Mouse (Mus musculus): ENCODE measurements around the gene Ces2g. TPM values are rescaled to one million over a fixed set of nuclear protein-coding genes. Genes with fewer than 3 reads are reported as not detected.

The Ces2g gene
- polyA plus RNA-seq (2016; fragmentation: Nextera tagmentation; extraction: Ambion mirVana): not detected in 2 replicates

DNA sequence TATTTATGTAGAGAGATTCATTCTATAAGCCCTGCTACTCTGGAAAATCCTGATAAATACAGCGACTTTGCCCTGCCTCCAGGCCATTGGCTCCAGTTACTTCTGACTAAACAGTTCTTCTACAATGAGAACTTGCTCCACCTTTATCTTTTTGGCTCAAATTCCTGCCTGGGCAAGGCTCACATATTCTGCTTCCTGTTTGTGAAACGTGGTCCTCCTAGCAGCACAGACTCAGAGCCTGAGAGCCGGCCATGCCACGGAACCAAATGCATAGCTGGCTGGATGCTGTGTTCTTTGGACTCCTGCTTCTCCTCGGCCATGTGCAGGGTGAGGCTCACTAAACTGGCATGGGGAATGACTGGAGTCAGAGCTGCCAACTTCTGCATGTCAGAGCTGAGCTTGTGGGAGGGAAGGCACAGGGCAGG, at the start of gene Ces2g:
Ces2g (plus strand) TSS at position 182 of the 425 bp plus-strand sequence.
- ATAC-seq (ENCODE audit: low FRiP score): no peak
- H3K4me2 ChIP-seq (replicated peaks): no peak within 1 kb of the TSS

DNA sequence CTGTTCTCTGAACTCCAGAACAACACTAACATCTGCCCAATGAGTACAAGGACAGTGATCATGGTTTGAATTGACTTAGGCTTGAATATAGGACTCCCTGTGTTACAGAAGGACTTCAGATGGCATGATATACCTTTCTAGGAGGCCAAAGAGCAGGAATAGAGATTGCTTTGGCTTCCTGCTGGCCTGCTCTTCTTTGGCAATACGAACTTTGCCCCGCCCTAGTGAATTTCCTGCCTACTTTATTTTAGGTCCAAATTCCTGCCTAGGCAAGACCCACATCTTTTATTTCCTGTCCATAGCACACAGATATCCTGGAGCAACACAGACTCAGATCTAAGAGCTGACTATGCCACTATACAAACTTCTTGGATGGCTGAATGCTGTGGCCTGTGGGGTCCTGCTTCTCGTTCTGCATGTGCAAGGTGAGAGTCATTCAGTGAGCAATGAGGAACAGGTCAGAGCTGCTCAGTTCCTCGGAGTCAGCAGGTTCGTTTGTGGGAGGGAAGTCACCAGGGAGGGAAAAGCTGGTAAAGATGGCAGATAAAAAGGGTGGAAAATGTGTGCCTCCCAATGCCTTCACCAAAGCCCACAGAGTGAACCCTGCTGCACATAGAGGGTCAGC, 35.4 kb upstream of the Ces2g start, which contains the start of gene Ces2e:
Ces2e (plus strand) TSS at position 289 of the 625 bp plus-strand sequence.
- 80% methylated on average over 5 of the region's 5 CpGs for WGBS

More for the DNA sequence above, at the start of gene Ces2g:
- Histone ChIP-seq H3K4me1 (no peaks in the 10 kb centered on the region), H3K36me3 (no peaks in the 10 kb centered on the region), H3K27me3 (no peaks in the 10 kb centered on the region), H3K4me3 (no peak within 1 kb of the TSS), H3K9me3 (replicated peaks) (no peaks in the 10 kb centered on the region), H3K9ac (no peak within 1 kb of the TSS), H3K27ac (no peak within 1 kb of the TSS)
- 72% methylated on average over 5 of the region's 5 CpGs for WGBS

DNA sequence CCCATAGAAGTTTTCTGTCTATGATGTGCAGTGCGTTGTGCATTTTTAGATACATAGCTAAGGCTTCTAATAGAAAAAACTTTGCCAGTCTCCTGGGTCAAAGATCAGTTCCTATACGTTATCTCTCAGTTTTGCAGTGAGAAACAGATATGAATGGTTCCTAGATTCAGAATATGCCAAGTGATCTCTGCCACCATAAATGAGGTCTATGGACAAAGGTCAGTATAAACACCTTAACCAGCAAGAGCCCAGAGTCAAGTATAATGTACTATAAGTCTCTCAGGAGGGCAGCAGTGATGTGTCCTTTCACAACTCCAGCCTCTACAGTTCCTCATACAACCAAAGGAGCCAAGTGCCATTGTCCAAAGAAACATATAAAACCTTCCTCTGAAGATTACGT, 34.2 kb upstream of the Ces2g start:
- no peak for ATAC-seq (ENCODE audit: low FRiP score)
- WGBS: 79% methylated on average over 3 of the region's 3 CpGs
- Histone ChIP-seq H3K4me2 (replicated peaks) (no peak overlapping the region), H3K27me3 (no peaks in the 10 kb centered on the region), H3K9ac (no peak overlapping the region), H3K4me3 (no peak overlapping the region), H3K9me3 (replicated peaks) (no peaks in the 10 kb centered on the region), H3K4me1 (no peaks in the 10 kb centered on the region), H3K27ac (no peak overlapping the region), H3K36me3 (no peaks in the 10 kb centered on the region)

More for the DNA sequence above, 35.4 kb upstream of the Ces2g start, which contains the start of gene Ces2e:
- Histone ChIP-seq H3K9me3 (replicated peaks) (no peaks in the 10 kb centered on the region), H3K4me1 (no peaks in the 10 kb centered on the region), H3K27me3 (no peaks in the 10 kb centered on the region), H3K9ac (no peak within 1 kb of the TSS), H3K27ac (no peak within 1 kb of the TSS), H3K36me3 (no peaks in the 10 kb centered on the region), H3K4me2 (replicated peaks) (no peak within 1 kb of the TSS), H3K4me3 (no peak within 1 kb of the TSS)
- no peak for ATAC-seq (ENCODE audit: low FRiP score)

DNA sequence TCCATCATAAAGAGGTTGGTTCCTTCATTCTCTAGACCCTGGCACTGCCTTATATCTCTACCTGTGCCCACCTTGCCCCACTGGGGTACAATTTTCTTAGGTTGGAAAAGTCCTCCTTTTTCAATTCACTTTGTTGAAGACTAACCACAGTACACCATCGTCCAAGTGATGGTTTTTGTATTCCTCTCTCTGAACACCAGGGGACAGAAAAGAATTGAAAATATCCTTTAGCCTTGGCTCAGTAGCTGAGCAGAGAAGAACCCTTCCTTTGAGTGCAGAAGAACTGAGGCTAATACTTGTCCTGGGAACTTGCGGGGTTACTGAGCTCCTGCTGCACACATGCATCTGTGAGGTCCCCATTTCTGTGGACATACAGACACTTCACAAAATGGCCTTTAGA, 16.9 kb upstream of the Ces2g start:
- Histone ChIP-seq H3K4me1 (no peaks in the 10 kb centered on the region), H3K4me2 (replicated peaks) (no peak overlapping the region), H3K27ac (no peak overlapping the region), H3K36me3 (no peaks in the 10 kb centered on the region), H3K9me3 (replicated peaks) (no peaks in the 10 kb centered on the region), H3K9ac (no peak overlapping the region), H3K4me3 (no peak overlapping the region), H3K27me3 (no peaks in the 10 kb centered on the region)
- ATAC-seq (ENCODE audit: low FRiP score): no peak
- WGBS: 88% methylated on average over 2 of the region's 2 CpGs

DNA sequence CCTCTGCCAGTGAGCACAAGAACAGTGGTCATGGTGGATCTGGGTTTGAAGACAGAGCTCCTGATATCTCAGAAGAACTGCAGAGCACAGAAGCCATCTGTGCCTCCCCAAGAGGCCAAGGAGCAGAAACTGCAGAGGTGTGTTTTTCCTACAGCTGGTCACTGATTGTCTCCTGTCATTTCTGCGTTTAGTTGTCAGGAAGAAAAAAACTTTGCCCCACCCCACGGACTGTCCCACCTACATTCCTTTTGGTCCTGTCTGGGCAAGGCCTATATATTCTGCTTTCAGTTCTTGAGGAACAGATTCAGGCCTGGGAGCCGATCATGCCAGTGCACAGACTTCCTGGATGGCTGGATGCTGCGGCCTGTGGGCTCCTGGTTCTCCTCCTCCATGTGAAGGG, 14.5 kb upstream of the Ces2g start, which contains the start of gene Ces2f:
Ces2f (plus strand) TSS at position 301 of the 400 bp plus-strand sequence.
- no peak for ATAC-seq (ENCODE audit: low FRiP score)
- no peaks in the 10 kb centered on the region for H3K4me1 ChIP-seq
- 86% methylated on average over 4 of the region's 4 CpGs for WGBS

DNA sequence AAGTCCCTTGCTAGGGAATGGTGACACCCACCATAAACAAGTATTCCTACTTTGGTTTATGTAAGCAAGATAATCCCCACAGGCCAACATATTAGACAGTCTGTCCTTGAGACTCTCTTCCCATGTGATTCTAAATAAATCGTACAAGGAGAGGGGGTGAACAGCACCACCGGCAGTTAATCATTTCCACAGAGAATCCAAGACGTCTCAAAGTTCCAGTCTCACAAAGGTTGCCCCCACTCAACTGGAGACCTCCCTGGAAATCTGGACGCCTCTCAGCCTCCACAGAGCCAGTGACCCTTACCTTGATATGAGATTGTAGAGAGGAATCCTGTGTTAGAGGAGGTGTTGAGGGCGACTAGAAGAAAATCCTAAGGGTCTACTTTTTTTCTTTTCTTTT, 12.5 kb upstream of the Ces2g start:
- Histone ChIP-seq H3K9ac (no peak overlapping the region), H3K4me3 (no peak overlapping the region), H3K4me1 (no peaks in the 10 kb centered on the region), H3K27me3 (no peaks in the 10 kb centered on the region), H3K27ac (no peak overlapping the region), H3K4me2 (replicated peaks) (no peak overlapping the region), H3K9me3 (replicated peaks) (no peaks in the 10 kb centered on the region), H3K36me3 (no peaks in the 10 kb centered on the region)
- WGBS: 85% methylated on average over 5 of the region's 5 CpGs
- ATAC-seq (ENCODE audit: low FRiP score): no peak

More for the DNA sequence above, 14.5 kb upstream of the Ces2g start, which contains the start of gene Ces2f:
- no peak within 1 kb of the TSS for H3K9ac ChIP-seq
- H3K9me3 ChIP-seq (replicated peaks): no peaks in the 10 kb centered on the region
- no peak within 1 kb of the TSS for H3K27ac ChIP-seq
- no peak within 1 kb of the TSS for H3K4me2 ChIP-seq (replicated peaks)
- no peaks in the 10 kb centered on the region for H3K36me3 ChIP-seq
- H3K27me3 ChIP-seq: no peaks in the 10 kb centered on the region
- no peak within 1 kb of the TSS for H3K4me3 ChIP-seq

DNA sequence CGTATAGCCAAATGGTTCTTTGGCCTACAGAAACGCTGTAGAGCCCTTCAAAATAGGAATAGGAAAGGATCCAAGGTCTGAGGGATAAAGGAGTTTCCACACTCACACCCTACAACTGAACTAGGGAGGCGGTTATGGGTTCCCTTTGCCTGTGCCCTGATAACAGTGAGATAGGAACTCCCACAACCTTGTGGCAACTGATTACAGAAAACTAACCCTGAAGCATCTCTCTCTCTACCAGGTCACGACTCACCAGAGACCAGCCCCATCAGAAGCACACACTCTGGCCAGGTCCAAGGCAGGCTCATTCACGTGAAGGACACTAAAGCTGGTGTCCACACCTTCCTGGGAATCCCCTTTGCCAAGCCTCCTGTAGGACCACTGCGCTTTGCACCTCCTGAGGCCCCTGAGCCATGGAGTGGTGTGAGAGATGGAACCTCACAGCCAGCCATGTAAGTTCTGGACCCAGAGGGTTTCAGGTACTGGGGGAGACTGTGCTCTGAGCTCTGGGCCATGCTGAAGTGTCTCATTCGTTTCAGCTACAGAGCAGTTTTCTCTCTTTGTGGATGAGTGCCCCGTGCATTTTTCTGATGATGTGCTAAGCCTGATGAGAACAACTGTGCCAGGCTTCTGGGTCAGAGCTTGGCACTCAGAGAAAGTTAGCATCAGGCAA, 847 bp downstream of the Ces2g start:
- no peak overlapping the region for H3K4me2 ChIP-seq (replicated peaks)
- no peak for ATAC-seq (ENCODE audit: low FRiP score)
- WGBS: 79% methylated on average over 8 of the region's 8 CpGs

DNA sequence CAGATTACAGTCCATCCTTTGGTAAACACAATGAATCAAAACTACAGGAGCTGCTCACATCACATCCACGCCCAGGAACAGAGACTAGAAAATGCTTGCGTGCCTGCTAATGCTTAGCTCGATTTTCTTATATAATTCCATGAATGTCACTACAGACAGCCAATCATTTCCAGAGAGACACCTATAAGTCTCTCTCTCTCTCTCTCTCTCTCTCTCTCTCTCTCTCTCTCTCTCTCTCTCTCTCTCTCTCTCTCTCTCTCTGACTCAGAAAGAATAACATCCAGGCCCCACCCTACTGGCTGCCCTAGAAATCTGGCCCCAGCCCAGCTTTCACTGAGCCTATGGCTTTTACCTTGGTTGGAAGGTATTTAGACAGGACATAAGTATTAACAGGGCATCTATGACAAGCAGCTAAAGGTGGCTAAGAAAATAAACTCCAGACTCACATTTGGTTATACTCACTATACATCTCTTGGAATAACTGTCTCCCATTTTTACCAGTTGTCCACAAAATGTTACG, 1.9 kb downstream of the Ces2g start:
- no peaks in the 10 kb centered on the region for H3K9me3 ChIP-seq (replicated peaks)
- 87% methylated on average over 4 of the region's 4 CpGs for WGBS

More for the DNA sequence above, 847 bp downstream of the Ces2g start:
- Histone ChIP-seq H3K4me3 (no peak overlapping the region), H3K27ac (no peak overlapping the region), H3K36me3 (no peaks in the 10 kb centered on the region), H3K9ac (no peak overlapping the region), H3K9me3 (replicated peaks) (no peaks in the 10 kb centered on the region), H3K27me3 (no peaks in the 10 kb centered on the region), H3K4me1 (no peaks in the 10 kb centered on the region)

DNA sequence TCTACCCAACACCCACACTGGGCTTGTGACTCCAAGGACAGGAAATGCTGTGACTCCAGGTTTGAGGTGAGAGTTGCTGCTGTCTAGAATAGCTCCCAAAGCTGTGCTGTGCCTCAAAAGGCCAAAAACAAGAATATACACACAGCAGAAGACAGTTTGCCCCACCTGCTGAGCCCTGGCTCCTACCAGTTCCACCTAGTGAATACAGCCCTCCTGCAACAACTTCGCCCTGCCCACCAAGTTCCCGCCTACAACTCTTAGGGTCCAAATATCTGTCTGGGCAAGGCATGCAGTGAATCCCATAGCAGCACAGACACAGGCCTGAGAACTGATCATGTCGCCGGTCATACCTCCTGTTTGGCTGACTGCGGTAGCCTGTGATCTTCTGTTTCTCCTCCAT, 22.6 kb downstream of the Ces2g start:
- Histone ChIP-seq H3K9ac (no peak overlapping the region), H3K4me2 (replicated peaks) (no peak overlapping the region), H3K27me3 (no peaks in the 10 kb centered on the region), H3K4me1 (no peaks in the 10 kb centered on the region), H3K9me3 (replicated peaks) (peaks cover 12% of the 10 kb centered on the region; the same call in 1 of the 2 replicates), H3K4me3 (no peak overlapping the region), H3K27ac (no peak overlapping the region), H3K36me3 (no peaks in the 10 kb centered on the region)
- WGBS: 90% methylated on average over 5 of the region's 5 CpGs
- ATAC-seq (ENCODE audit: low FRiP score): no peak

More for the DNA sequence above, 1.9 kb downstream of the Ces2g start:
- Histone ChIP-seq H3K4me2 (replicated peaks) (no peak overlapping the region), H3K4me3 (no peak overlapping the region), H3K4me1 (no peaks in the 10 kb centered on the region), H3K9ac (no peak overlapping the region), H3K27me3 (no peaks in the 10 kb centered on the region), H3K27ac (no peak overlapping the region), H3K36me3 (no peaks in the 10 kb centered on the region)
- ATAC-seq (ENCODE audit: low FRiP score): no peak

DNA sequence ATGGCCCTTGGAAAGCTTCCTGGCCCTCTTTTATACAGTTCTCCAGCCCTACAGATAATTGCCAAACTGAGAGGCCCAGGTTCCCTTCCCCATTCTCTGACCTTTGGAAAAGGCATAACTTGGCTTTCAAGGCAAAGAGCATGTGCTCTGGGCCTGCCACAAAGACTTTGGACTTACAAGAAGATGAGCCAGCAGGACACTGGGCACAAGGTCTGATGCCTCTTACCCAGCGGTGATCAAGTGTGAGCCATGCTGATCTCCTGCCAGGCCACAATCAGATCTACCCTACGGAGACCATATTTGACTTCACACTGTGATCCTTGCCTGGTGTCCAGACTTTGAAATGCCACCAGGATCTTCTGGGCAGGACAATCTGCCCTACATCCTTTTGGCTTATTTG, 23.4 kb downstream of the Ces2g start:
- ATAC-seq (ENCODE audit: low FRiP score): no peak
- Histone ChIP-seq H3K27ac (no peak overlapping the region), H3K36me3 (no peaks in the 10 kb centered on the region), H3K9me3 (replicated peaks) (peaks cover 7% of the 10 kb centered on the region; the same call in 1 of the 2 replicates), H3K4me2 (replicated peaks) (no peak overlapping the region), H3K4me3 (no peak overlapping the region), H3K27me3 (no peaks in the 10 kb centered on the region), H3K4me1 (no peaks in the 10 kb centered on the region), H3K9ac (no peak overlapping the region)
- 87% methylated on average over 2 of the region's 2 CpGs for WGBS

DNA sequence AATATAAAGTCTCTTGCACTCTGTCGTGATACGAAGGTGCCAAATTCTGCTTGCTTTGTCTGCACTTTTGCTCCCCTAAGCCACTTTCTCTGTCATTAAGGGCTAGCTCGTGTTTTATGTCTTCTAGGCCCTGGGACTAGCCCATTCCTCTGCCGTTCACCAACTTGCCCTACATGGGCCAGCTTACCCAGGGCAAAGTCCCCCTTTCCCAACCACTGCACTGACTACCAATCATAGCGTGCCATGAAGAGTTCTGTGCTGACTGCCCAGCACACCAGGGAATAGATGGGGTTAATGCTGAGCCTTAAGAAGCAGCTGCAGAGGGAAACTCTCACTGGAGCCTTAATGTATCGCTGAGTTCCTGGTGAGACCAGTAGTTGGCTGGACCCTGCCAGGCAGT, 36.7 kb downstream of the Ces2g start:
- WGBS: 79% methylated on average over 6 of the region's 6 CpGs
- Histone ChIP-seq H3K27ac (no peak overlapping the region), H3K4me3 (no peak overlapping the region), H3K9me3 (replicated peaks) (no peaks in the 10 kb centered on the region), H3K4me1 (no peaks in the 10 kb centered on the region), H3K27me3 (no peaks in the 10 kb centered on the region), H3K36me3 (no peaks in the 10 kb centered on the region), H3K9ac (no peak overlapping the region), H3K4me2 (replicated peaks) (no peak overlapping the region)
- no peak for ATAC-seq (ENCODE audit: low FRiP score)

DNA sequence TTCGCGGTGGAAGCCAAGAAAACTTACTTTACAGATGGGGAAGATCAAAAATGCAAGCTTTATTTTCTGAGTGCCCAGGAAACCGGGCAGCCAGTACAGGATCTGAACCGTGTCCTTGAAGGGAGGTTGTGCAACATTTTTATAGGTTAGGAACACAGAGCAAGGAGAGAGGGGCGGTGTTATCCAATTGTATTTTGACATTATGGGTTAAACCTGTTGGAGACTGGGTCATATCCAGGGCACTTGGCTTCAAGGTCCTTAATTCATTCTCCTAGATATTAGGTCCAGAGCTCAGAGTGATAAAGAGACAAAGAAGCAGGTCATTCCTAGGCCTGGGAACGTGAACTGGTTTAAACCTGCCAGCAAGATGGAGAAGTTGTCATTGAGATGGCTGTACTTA, 37.7 kb downstream of the Ces2g start:
- 87% methylated on average over 6 of the region's 6 CpGs for WGBS
- Histone ChIP-seq H3K9ac (no peak overlapping the region), H3K4me1 (no peaks in the 10 kb centered on the region), H3K36me3 (no peaks in the 10 kb centered on the region), H3K4me3 (no peak overlapping the region), H3K4me2 (replicated peaks) (no peak overlapping the region), H3K27me3 (no peaks in the 10 kb centered on the region), H3K9me3 (replicated peaks) (no peaks in the 10 kb centered on the region), H3K27ac (no peak overlapping the region)
- ATAC-seq (ENCODE audit: low FRiP score): no peak

Data from hindbrain, embryonic 12.5 days (tissue).